Mouse (Mus musculus) kidney, postnatal 0 days (tissue): ENCODE data around the gene Terb1. TPM values are rescaled to one million over a fixed set of nuclear protein-coding genes. Genes with fewer than 3 reads are reported as not detected.

Experiments used
- ATAC-seq: fragments of 200-750 bp; cut with Nextera tagmentation; replicated peaks from 2 replicates; pipeline ENCODE4 v1.8.0; 2017; ENCODE audit warnings: low read depth, moderate number of reproducible peaks, moderate TSS enrichment, moderate library complexity; ENCODE audit not compliant: low FRiP score
- DNase-seq: peaks from one replicate; pipeline ENCODE4 v3.0.0-alpha.2; 2016; ENCODE audit warnings: low spot score
- H3K27ac ChIP-seq: fragments of 300-500 bp; sonication (generic); 2 replicates; pipeline ENCODE4 v1.5.1; 2014; ENCODE audit warnings: mild to moderate bottlenecking
- H3K27me3 ChIP-seq: fragments of 300-500 bp; sonication (generic); 2 replicates; pipeline ENCODE4 v1.6.1; 2014; ENCODE audit warnings: low read length, mixed read lengths; ENCODE audit not compliant: insufficient read depth
- H3K36me3 ChIP-seq: fragments of 300-500 bp; sonication (generic); 2 replicates; pipeline ENCODE4 v1.6.1; 2014; ENCODE audit warnings: low read length, mixed read lengths; ENCODE audit not compliant: insufficient read depth
- H3K4me1 ChIP-seq: fragments of 300-500 bp; sonication (generic); replicated peaks from 2 replicates; pipeline ENCODE4 v1.6.1; 2014; ENCODE audit warnings: antibody characterized with exemption, low read length, mixed read lengths; ENCODE audit not compliant: insufficient read depth
- H3K4me2 ChIP-seq: fragments of 300-500 bp; sonication (generic); 2 replicates; pipeline ENCODE4 v1.6.1; 2014; ENCODE audit warnings: mild to moderate bottlenecking, low read length, moderate library complexity, mixed read lengths
- H3K4me3 ChIP-seq: fragments of 300-500 bp; sonication (generic); replicated peaks from 2 replicates; pipeline ENCODE4 v1.5.1; 2014; ENCODE audit warnings: low read depth, low read length
- H3K9ac ChIP-seq: fragments of 300-500 bp; sonication (generic); 2 replicates; pipeline ENCODE4 v1.6.1; 2014; ENCODE audit warnings: low read depth, low read length
- H3K9me3 ChIP-seq: fragments of 300-500 bp; sonication (generic); replicated peaks from 2 replicates; pipeline ENCODE4 v1.6.1; 2016; ENCODE audit warnings: low read length, inconsistent platforms, mixed read lengths
- CTCF ChIP-seq: IDR thresholded peaks from 2 replicates; pipeline ENCODE4 v1.5.1; 2016; ENCODE audit warnings: antibody characterized with exemption, low read depth, mild to moderate bottlenecking, moderate library complexity
- WGBS: fragments of 180-500 bp; shearing (Covaris S2); extraction: QIAGEN DNeasy Blood & Tissue Kit; methylation state at CpG from one replicate; pipeline ENCODE4 v1.1.7; 2014; 5-methylcytosine and 5-hydroxymethylcytosine counted together
- polyA plus RNA-seq: library from polyadenylated mRNA; unstranded; fragments of >200 nt; fragmentation: Nextera tagmentation; extraction: Ambion mirVana; gene quantifications from 2 replicates; pipeline ENCODE4 v1.2.1, GENCODE M21; 2015

Gene Terb1
- polyA plus RNA-seq, 1 experiment from 2014 or later = 0.54 TPM

- no peak for ATAC-seq
- Histone ChIP-seq H3K27ac (no peak overlapping the region), H3K27me3 (no peaks in the 10 kb centered on the region), H3K9me3 (no peaks in the 10 kb centered on the region), H3K4me2 (no peak overlapping the region), H3K4me1 (no peaks in the 10 kb centered on the region), H3K9ac (no peak overlapping the region), H3K4me3 (no peak overlapping the region), H3K36me3 (no peaks in the 10 kb centered on the region)
- no peak for DNase-seq
- no peak for TF ChIP-seq CTCF
- WGBS = 79% methylated on average over 1 of the region's 1 CpGs
These were observed 30.6 kb downstream of the Terb1 start for GRCm38 (mm10) chr8:104479091-104479490.

- Histone ChIP-seq H3K4me1 (no peaks in the 10 kb centered on the region), H3K27ac (no peak overlapping the region), H3K9ac (no peak overlapping the region), H3K36me3 (no peaks in the 10 kb centered on the region), H3K9me3 (no peaks in the 10 kb centered on the region), H3K4me2 (no peak overlapping the region), H3K4me3 (no peak overlapping the region), H3K27me3 (no peaks in the 10 kb centered on the region)
- TF ChIP-seq CTCF = no peak
- DNase-seq = no peak
- no peak for ATAC-seq
- WGBS = 76% methylated on average over 3 of the region's 3 CpGs
These were observed 37.2 kb downstream of the Terb1 start for GRCm38 (mm10) chr8:104472465-104472864.

GRCm38 (mm10) chr8:104467463-104467862 lies 42.2 kb downstream of the Terb1 start:
- no peak for DNase-seq
- Histone ChIP-seq H3K9me3 (no peaks in the 10 kb centered on the region), H3K27ac (no peak overlapping the region), H3K27me3 (no peaks in the 10 kb centered on the region), H3K4me2 (no peak overlapping the region), H3K36me3 (no peaks in the 10 kb centered on the region), H3K9ac (no peak overlapping the region), H3K4me1 (no peaks in the 10 kb centered on the region), H3K4me3 (no peak overlapping the region)
- WGBS = 73% methylated on average over 2 of the region's 2 CpGs
- TF ChIP-seq CTCF = no peak
- no peak for ATAC-seq

DNA sequence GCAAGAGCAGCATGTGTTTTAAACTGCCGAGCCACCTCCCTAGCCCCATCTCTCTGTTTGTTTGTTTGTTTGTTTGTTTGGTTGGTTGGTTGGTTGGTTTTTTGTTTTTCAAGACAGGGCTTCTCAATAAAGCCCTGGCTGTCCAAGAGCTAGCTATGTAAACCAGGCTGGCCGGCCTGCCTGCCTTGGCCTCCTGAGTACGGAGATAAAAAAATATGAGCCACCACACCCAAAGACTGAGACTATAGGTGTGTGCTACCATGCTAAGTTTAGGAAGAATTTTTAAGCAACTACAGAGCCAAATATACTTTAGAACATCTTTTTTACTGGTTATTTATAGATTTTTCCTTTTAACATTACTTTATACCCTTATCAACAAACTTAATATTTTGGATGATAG lies 57.5 kb downstream of the Terb1 start:
- H3K27ac ChIP-seq = no peak overlapping the region
- no peaks in the 10 kb centered on the region for H3K9me3 ChIP-seq
- H3K27me3 ChIP-seq = no peaks in the 10 kb centered on the region
- no peak for DNase-seq
- no peak overlapping the region for H3K9ac ChIP-seq
- no peak for ATAC-seq
- no peak overlapping the region for H3K4me2 ChIP-seq
- TF ChIP-seq CTCF = no peak
- H3K4me1 ChIP-seq = no peaks in the 10 kb centered on the region
- H3K4me3 ChIP-seq = no peak overlapping the region
- 84% methylated on average over 3 of the region's 3 CpGs for WGBS
- H3K36me3 ChIP-seq = no peaks in the 10 kb centered on the region

DNA sequence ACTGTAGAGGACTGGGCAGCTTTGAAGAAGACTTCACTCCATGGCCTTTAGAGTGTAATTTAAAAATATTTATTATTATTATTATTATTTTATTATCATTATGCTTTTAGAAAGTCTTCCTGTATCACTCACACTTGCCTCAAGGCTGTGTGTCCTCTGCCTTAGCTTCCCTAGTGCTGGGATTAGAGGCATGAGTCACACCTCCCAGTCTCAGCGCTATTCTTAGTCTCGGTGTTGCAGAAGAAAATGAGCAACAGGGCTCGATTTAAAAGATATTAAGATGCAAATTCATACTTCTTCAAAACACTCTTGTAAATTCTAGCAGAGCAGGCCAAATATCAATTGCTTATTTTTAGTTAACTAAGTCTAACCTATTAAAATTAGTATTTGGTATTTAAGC lies 60.9 kb downstream of the Terb1 start:
- 76% methylated on average over 3 of the region's 3 CpGs for WGBS
- H3K27ac ChIP-seq = no peak overlapping the region
- no peaks in the 10 kb centered on the region for H3K4me1 ChIP-seq
- H3K4me3 ChIP-seq = no peak overlapping the region
- H3K9ac ChIP-seq = no peak overlapping the region
- H3K4me2 ChIP-seq = no peak overlapping the region
- DNase-seq = no peak
- H3K36me3 ChIP-seq = no peaks in the 10 kb centered on the region
- no peak for TF ChIP-seq CTCF
- no peak for ATAC-seq
- H3K27me3 ChIP-seq = no peaks in the 10 kb centered on the region
- no peaks in the 10 kb centered on the region for H3K9me3 ChIP-seq

GRCm38 (mm10) chr8:104446016-104446415 lies 63.7 kb downstream of the Terb1 start:
- no peak overlapping the region for H3K4me3 ChIP-seq

DNA sequence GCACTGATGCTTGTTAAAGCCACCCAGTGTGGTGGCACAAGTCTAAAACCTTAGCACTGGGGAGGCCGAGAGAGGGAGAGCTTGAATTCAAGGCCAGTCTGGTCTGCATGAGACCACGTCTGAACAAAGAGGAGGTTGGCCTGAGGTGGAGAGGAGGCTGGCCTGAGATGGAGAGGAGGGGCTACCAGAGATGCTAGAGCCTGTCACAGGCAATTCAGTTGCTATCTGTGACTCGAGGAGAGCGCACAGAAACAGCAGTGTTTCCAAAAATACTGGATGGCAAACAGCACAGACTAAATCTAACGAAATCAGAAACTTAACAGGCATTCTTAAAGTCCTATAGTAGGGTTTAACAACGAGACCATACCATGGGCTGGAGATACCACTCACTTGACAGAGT lies 64.5 kb downstream of the Terb1 start:
- 0 out of 2 replicates have a peak, but pooled peaks cover 4% of the 10 kb centered on the region for H3K36me3 ChIP-seq
- H3K4me3 ChIP-seq = no peak overlapping the region
- no peak overlapping the region for H3K9ac ChIP-seq
- peaks cover 6% of the 10 kb centered on the region; the same call in 1 of the 2 replicates for H3K4me1 ChIP-seq
- no peak overlapping the region for H3K4me2 ChIP-seq
- no peaks in the 10 kb centered on the region for H3K9me3 ChIP-seq
- DNase-seq = no peak
- TF ChIP-seq CTCF = no peak
- no peak overlapping the region for H3K27ac ChIP-seq
- WGBS = 59% methylated on average over 6 of the region's 6 CpGs
- no peaks in the 10 kb centered on the region for H3K27me3 ChIP-seq
- no peak for ATAC-seq

More at GRCm38 (mm10) chr8:104446016-104446415, 63.7 kb downstream of the Terb1 start:
- no peaks in the 10 kb centered on the region for H3K36me3 ChIP-seq
- H3K27ac ChIP-seq = no peak overlapping the region
- DNase-seq (no peak), ATAC-seq (no peak)
- H3K9me3 ChIP-seq = no peaks in the 10 kb centered on the region
- peaks cover 6% of the 10 kb centered on the region; the same call in 1 of the 2 replicates for H3K4me1 ChIP-seq
- H3K27me3 ChIP-seq = no peaks in the 10 kb centered on the region
- no peak overlapping the region for H3K9ac ChIP-seq
- no peak for TF ChIP-seq CTCF
- 80% methylated on average over 3 of the region's 3 CpGs for WGBS
- no peak overlapping the region for H3K4me2 ChIP-seq
